Mouse (Mus musculus): ENCODE data around the gene Bcl11a. TPM values are rescaled to one million over a fixed set of nuclear protein-coding genes. Genes with fewer than 3 reads are reported as not detected.

Bcl11a gene
- polyA plus RNA-seq, 2 experiments from 2014 or later: 0.37 to 0.96 TPM

DNA sequence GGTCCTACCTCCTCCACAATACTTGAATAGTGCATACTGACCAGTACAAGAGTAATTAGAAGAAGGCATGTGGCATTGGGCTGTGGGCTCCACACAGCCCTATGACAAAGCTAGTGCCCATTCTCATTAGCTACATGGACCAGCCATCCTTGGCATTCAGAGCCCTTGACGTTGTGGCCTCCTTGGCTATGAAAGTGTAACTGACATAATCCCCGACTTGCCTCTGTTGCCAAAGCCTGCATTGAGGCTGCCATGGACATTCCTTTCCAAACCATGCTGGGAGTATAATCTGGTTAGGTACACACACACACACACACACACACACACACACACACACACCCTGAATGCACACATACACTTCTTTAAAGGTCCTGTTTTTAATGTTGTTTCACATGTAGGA lies 81.8 kb downstream of the Bcl11a start:
- ATAC-seq: no peak

GRCm38 (mm10) chr11:24161458-24161857 lies 83.6 kb downstream of the Bcl11a start:
- ATAC-seq: no peak

DNA sequence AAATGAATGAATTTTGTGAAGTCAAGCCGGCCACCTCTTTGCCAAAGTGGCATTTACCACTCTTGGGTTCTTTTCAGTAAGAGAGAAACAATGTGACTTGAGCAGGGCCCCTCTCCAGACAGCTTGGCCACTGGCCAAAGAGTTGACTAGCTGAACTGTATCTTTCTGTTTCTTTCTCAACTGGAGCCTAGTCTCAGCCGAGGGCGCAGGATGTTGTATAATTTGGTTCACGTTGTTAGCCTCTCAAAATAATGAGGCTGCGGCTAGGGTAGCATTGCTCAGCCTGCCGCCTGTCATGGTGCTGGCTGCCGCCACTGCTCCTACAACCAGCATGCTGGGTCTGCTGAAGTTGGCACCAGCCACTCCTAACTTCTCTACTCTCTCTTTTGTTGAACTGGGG lies 84.2 kb downstream of the Bcl11a start:
- no peak for ATAC-seq

- ATAC-seq: no peak
These were observed 85.2 kb downstream of the Bcl11a start for GRCm38 (mm10) chr11:24163072-24163471.

DNA sequence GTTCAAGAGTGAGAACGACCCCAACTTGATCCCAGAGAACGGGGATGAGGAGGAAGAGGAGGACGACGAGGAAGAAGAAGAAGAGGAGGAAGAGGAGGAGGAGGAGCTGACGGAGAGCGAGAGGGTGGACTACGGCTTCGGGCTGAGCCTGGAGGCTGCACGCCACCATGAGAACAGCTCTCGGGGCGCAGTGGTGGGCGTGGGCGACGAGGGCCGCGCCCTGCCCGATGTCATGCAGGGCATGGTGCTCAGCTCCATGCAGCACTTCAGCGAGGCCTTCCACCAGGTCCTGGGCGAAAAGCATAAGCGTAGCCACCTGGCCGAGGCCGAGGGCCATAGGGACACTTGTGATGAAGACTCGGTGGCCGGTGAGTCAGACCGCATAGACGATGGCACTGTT lies 86.2 kb downstream of the Bcl11a start:
- ATAC-seq: no peak

- no peak for ATAC-seq
These were observed 93.9 kb downstream of the Bcl11a start for GRCm38 (mm10) chr11:24171675-24172285.

- ATAC-seq: no peak
These were observed 94.7 kb downstream of the Bcl11a start for GRCm38 (mm10) chr11:24172585-24172984.

- ATAC-seq: no peak
These were observed 96.4 kb downstream of the Bcl11a start for GRCm38 (mm10) chr11:24174161-24174792.

GRCm38 (mm10) chr11:24177458-24177857 lies 99.6 kb downstream of the Bcl11a start:
- ATAC-seq: no peak

DNA sequence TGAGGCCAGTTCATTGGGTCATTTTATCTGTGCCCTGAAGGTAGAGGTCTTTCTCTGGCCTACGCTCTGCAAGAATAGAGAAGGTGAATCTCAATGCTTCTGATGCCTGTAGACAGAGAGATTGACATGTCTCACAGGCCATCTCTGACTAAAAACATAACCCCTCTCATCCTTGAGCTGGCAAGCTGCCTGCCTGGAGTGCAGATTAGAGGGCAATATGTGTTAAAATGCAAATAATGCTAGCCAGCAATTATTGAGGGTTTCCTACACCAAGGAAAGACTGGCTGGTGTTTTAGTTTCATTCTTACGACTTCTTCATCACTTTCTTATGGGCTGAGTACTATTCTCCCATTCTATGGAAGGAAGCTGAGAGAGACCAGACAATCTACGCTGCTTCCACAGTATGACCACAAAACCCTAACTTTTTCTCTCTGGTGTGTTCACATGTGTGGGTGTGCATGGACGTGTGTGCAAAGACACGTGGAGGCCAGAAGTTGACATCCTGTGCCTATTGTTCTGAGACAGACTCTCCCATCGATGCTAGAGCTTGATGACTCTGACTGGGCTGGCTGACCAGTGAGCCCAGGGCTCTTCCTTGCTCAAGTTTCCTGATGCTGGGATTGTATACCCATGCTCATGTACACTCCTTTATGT lies 101.1 kb downstream of the Bcl11a start:
- no peak for ATAC-seq

DNA sequence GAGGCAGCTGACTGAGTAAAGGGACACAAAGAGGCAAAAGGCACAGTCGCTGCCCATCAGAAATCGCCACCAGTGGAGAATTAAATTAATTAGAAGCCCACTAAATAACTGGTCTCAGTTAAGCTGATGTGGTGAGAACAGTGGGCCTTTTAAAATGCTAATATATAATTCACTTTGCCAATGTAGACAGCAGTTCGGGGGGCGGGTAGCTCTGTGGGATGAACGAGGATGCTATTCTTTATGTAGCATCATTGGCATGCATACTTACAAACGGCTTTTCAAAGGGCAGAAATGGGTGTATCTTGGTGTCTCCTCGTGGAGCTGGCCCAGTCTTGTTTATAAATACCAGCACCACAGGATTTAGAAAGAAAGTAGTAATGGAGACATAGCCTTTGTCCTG lies 102.2 kb downstream of the Bcl11a start:
- ATAC-seq: no peak

- no peak for ATAC-seq
These were observed 105.6 kb downstream of the Bcl11a start for GRCm38 (mm10) chr11:24183501-24183900.

DNA sequence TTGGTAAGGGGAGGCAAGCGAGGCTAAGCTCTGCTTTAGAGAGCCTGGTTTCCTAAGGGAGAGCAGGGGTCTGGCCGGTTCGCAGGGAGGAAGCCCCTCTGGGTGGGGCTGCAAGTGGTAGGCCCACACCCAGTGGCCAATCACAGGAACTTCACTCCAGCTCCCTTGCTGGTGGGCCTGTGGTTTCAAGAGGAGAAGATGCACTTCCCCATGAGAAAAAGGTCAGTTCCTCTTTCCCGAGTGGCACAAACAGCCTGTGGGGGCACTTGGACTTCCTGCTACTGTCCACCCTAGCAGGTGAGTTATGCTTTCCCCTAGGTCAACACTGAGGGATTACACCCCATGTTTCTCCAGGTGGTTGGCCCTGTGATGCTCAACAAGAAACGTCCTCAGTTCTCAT lies 107.1 kb downstream of the Bcl11a start:
- ATAC-seq: no peak

DNA sequence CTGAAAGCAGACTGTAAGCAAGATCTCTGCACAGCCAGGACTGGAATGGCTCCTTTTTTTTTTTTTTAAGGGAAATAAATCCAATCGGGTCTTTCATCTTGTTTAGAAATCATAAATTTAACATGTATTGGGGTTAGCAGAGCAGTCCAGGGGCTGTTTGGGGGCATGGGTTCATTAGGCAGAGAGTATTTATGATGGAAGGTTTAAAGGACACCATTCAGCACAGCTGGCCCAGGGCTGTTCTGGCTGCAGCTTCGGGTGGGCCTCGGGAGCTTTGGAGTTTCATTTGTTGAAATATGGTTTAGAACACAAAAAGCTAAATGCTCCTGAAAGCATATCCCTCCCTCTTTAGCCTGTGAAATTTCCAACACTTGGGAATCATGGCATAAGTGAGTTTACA lies 112.6 kb downstream of the Bcl11a start:
- no peak for ATAC-seq

DNA sequence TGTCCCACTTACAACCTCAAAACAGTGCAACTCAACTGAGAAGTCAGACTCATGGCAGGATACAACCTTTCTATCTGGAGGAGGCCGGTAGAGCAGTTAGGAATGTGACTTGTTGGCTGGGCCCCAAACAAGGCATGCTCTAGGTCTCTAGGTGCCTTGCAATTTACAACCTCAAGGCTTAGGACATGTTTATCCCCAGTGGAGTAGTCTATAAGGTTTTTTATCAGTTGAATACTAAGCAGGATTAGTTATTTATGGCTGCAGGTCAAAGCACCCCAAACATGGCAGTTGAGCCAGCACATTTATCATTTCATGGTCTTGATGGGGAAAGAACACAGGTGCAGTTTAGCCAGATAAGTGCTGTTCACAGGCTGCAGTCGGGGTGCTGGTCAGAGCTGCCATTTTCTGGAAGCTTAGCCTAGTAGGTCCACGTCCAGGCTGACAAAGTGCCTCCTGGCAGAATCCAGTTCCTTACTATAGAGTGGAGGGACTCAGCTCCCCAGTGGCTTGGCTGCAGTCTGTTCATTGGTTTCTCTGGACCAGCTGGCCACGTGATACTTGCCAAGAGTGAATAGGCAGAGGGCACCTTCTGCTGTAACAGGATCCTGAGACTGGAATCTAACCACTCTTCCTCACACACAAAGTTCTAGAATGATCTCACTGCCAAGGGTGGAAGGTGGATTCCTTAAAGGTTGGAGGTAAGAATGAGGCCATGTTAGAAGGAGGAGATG lies 118.8 kb downstream of the Bcl11a start:
- ATAC-seq: no peak

DNA sequence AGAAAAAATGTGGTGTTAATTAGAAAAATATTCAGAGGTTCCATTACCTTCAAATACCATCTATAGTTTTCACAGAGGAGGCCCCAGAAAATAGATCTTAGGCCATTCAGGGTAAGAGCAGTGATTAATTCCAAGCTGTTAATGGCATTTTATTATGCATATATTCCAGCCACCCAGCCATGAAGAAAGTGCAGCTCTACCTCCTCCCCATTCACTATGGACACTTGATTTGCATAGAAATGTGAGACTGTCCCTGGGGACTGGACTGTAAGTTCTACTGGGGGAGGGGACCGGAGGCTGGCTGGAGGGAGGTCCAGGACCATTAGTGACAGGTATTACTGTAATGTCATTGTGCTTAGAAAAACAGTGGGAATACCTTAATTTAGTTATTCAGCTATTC lies 119.6 kb downstream of the Bcl11a start:
- ATAC-seq: no peak

DNA sequence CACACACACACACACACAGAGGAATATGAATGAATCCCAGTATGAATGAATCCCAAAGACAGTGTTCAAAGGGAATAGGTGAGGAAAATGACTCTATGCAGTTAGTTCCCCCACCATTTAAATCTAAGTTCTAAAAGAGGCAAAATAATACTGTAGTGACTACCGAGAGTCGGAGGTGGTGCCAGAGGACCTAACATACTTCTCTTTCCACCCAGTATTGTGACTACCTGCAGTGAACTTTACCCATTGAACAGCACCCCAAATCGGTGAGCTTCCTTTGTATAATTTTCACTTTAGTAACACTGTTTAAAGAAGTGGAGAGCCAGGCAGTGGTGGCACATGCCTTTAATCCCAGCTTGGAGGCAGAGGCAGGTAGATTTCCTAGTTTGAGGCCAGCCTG lies 121.7 kb downstream of the Bcl11a start:
- no peak for ATAC-seq

GRCm38 (mm10) chr11:24200310-24200709 lies 122.5 kb downstream of the Bcl11a start:
- no peak for ATAC-seq

DNA sequence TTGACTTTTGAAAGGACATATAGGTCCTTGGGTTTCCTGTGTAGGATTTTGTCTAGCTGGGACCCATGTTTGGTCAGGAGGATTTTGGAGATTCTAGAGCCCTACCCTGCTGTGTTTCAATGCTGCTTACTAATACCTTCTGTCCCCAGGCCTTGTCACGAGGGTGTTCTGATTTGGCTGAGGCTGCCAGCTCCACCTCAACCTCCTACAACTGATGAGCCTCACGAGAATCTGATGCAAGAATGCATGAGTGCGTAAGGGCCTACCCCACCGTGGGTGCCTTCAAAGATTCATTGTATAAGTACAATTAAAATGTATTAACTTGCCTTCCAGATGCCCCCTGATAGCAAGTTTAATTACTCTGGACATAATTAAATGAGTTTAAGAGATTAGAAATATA lies 123.4 kb downstream of the Bcl11a start:
- ATAC-seq: no peak

- ATAC-seq: no peak
These were observed 124.9 kb downstream of the Bcl11a start for GRCm38 (mm10) chr11:24202641-24203361.

DNA sequence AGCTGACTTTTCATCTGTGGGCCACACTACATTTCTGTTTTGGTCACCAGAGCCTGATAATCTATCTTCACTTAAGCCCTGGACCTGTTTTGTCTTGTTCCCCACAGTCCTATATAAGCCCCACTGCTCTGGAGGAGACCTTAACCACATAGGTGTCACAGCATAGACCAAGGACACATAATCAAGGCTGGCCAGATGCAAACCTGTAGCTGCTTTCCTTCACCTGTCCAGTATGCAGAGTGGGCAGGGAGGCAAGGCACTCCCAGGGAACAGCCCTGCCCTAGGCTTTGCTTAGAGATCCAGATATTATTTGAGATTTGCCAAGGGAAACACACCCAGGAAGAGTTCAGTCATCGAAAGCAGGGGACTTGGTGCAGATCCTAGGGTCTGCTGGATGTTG lies 125.6 kb downstream of the Bcl11a start:
- no peak for ATAC-seq

DNA sequence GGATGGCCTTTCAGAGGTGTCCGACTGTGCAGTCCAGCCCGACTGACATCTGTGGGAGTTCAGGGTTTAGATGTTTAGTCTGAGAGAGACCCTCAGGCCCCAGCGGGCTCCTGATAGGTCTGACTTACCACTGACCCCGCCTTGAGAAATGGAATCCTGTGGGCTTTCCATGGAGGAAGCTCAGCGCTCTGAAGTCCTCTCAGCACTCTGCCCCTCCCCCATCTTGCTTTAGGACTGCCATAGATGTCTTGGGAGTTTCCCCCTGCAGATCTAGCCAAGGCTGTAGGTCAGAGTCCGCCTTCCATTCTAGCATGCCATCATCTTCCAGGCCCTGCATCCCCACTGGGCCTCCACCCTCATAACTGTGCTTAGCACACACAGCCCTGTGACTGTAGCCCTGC lies 131.1 kb downstream of the Bcl11a start:
- ATAC-seq: no peak
